Mouse (Mus musculus) heart, embryonic 14.5 days (tissue): Measurements from ENCODE around the gene Pkm. TPM values are rescaled to one million over a fixed set of nuclear protein-coding genes. Genes with fewer than 3 reads are reported as not detected.

ENCODE experiments used
- ATAC-seq: fragments of 200-750 bp; cut with Nextera tagmentation; 2 replicates; pipeline ENCODE4 v1.8.0; 2017; ENCODE audit warnings: low read depth, moderate TSS enrichment; ENCODE audit not compliant: insufficient number of reproducible peaks, insufficient read depth, low FRiP score
- H3K27ac ChIP-seq, 2 experiments: fragments of 200-500 bp in 1 of 2; fragments of 300-500 bp in 1 of 2; sonication (generic) in 1 of 2; replicated peaks in 1 of 2; 2 replicates each; pipeline ENCODE4 v1.5.1; 2012 to 2014; ENCODE audit warnings: low read depth in 2 of 2, low read length in 2 of 2, control low read depth in 1 of 2, mild to moderate bottlenecking in 1 of 2, mixed read lengths in 1 of 2; ENCODE audit not compliant: control insufficient read depth in 1 of 2, insufficient read depth in 1 of 2
- H3K27me3 ChIP-seq: fragments of 300-500 bp; sonication (generic); 2 replicates; pipeline ENCODE4 v1.6.1; 2014; ENCODE audit warnings: mild to moderate bottlenecking, low read length, control low read depth; ENCODE audit not compliant: control insufficient read depth, insufficient read depth
- H3K36me3 ChIP-seq: fragments of 300-500 bp; sonication (generic); 2 replicates; pipeline ENCODE4 v1.6.1; 2014; ENCODE audit warnings: mild to moderate bottlenecking, control low read depth, low read length, mixed read lengths; ENCODE audit not compliant: control insufficient read depth, insufficient read depth
- H3K4me1 ChIP-seq, 2 experiments: fragments of 200-500 bp in 1 of 2; fragments of 300-500 bp in 1 of 2; sonication (generic) in 1 of 2; 2 replicates each; pipeline ENCODE4 v1.6.1; 2012 to 2014; ENCODE audit warnings: low read length in 2 of 2, control low read depth in 1 of 2, mixed read lengths in 1 of 2; ENCODE audit not compliant: control insufficient read depth in 2 of 2, insufficient read depth in 2 of 2
- H3K4me2 ChIP-seq: fragments of 300-500 bp; sonication (generic); 2 replicates; pipeline ENCODE4 v1.6.1; 2014; ENCODE audit warnings: mild to moderate bottlenecking, low read length
- H3K4me3 ChIP-seq, 2 experiments: fragments of 200-500 bp in 1 of 2; fragments of 300-500 bp in 1 of 2; sonication (generic) in 1 of 2; 2 replicates each; pipeline ENCODE4 v1.5.1; 2012 to 2014; ENCODE audit warnings: low read length in 2 of 2, mild to moderate bottlenecking in 2 of 2, control low read depth in 1 of 2, low read depth in 1 of 2, moderate library complexity in 1 of 2; ENCODE audit not compliant: control insufficient read depth in 1 of 2, insufficient read depth in 1 of 2
- H3K9ac ChIP-seq: fragments of 300-500 bp; sonication (generic); 2 replicates; pipeline ENCODE4 v1.6.1; 2014; ENCODE audit warnings: mild to moderate bottlenecking, low read length
- H3K9me3 ChIP-seq: fragments of 300-500 bp; sonication (generic); 2 replicates; pipeline ENCODE4 v1.6.1; 2016; ENCODE audit warnings: low read length, control low read depth; ENCODE audit not compliant: control insufficient read depth
- WGBS: fragments of 180-500 bp; shearing (Covaris S2); extraction: QIAGEN DNeasy Blood & Tissue Kit; methylation state at CpG from one replicate; pipeline ENCODE4 v1.1.7; 2014; 5-methylcytosine and 5-hydroxymethylcytosine counted together
- polyA plus RNA-seq: library from polyadenylated mRNA; unstranded; fragments of >200 nt; fragmentation: Nextera tagmentation; extraction: Ambion mirVana; gene quantifications from 2 replicates; pipeline ENCODE4 v1.2.1, GENCODE M21; 2014

Pkm gene
- polyA plus RNA-seq, 1 experiment from 2014 or later = 1,798 TPM

DNA sequence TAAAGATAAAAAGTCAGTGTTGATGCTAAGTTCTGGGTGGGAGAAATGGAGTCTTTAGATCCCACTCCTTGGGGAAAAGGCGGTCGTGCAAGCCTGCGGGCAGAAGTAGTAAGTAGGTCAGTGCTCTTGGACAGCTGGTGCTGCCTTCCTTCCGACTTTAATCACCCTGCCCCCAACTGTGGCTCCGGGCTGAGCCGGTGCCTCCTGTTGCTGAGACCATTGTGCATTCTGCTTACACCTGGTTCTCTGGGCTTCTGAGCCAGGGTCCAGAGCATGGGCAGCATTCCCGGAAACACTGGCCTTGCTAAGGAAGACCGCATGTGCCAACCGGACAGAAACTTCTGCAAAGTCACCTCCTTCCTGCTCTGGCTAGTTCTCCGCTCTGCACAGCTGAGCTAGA lies 4.3 kb downstream of the Pkm start:
- H3K36me3 ChIP-seq = peaks cover 67% of the 10 kb centered on the region
- peak overlapping the region; percentile 85 to 99 for H3K27ac ChIP-seq
- peak overlapping the region; percentile 62 for H3K9ac ChIP-seq
- peak overlapping the region; percentile 74 for H3K4me2 ChIP-seq
- WGBS = 23% methylated on average over 10 of the region's 10 CpGs
- no peaks in the 10 kb centered on the region for H3K9me3 ChIP-seq
- no peak for ATAC-seq
- H3K27me3 ChIP-seq = no peaks in the 10 kb centered on the region
- peaks cover 28 to 73% of the 10 kb centered on the region in 2 experiments for H3K4me1 ChIP-seq
- peak overlapping the region; percentile 15 to 75 for H3K4me3 ChIP-seq

DNA sequence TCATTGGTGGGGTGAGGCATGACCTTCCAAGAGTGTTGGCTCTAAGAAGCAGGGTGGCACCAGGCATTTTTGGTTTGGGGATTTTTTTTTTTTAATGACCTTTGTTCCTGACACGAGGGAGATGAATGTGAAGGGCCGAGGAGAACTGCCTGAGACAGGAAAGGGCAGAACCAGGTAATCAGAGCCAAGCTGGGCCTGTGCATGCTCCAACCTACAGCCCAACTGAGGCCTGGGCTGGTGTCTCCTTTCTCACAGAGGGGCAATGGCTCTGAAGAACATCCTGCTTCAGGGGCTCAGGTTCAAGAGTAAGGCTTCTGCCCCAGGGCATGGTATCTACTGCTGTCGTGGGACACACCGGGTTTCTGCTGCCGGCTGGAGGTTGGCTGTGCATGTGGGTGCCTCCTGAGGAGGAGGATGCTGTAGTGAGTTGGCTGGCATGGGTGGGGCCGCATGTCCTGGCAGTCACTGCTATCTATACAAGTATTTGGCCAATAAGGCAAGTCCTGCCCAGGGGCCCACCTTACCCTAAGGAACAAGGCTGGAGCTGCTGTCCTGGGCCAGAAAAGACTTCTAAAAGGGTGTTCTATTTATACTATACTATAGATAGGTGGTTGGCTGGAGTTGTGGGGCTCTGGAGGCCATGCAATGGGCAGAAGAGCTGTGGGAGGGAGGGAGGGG lies 5.3 kb downstream of the Pkm start:
- 29% methylated on average over 6 of the region's 6 CpGs for WGBS
- ATAC-seq = no peak

DNA sequence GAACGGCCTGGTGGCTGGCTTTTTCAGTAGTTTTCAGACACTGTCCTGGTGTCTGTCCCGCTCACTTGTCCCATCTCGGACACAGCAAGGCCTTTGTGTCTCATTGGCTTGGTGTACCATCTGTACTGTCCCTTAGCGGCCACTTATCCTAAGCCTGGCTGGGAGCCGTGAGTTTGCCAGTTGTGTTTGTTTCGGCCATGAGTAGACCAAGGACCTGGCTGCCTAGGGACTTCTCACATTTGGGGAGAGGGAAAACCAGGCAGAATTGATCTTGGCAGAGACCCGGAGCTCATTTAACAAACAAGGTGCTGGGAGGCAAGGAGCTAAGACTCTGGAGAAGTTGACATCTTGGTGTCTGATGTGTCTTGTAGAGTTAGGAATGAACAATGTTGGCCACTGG lies 7.1 kb downstream of the Pkm start:
- peak overlapping the region; percentile 74 for H3K4me2 ChIP-seq
- H3K4me1 ChIP-seq = peaks cover 32 to 92% of the 10 kb centered on the region in 2 experiments
- peaks cover 93% of the 10 kb centered on the region for H3K36me3 ChIP-seq
- H3K4me3 ChIP-seq = no peak overlapping the region
- ATAC-seq = no peak
- H3K9me3 ChIP-seq = no peaks in the 10 kb centered on the region
- WGBS = 69% methylated on average over 7 of the region's 7 CpGs
- peak overlapping the region in 1 of 2 experiments; percentile 61; a peak in 1 of 4 replicates for H3K27ac ChIP-seq
- H3K9ac ChIP-seq = peak overlapping the region; percentile 26; the same call in 1 of the 2 replicates
- no peaks in the 10 kb centered on the region for H3K27me3 ChIP-seq

More for the DNA sequence above, 5.3 kb downstream of the Pkm start:
- H3K4me2 ChIP-seq = peak overlapping the region; percentile 74
- peak overlapping the region; percentile 62 for H3K9ac ChIP-seq
- H3K9me3 ChIP-seq = no peaks in the 10 kb centered on the region
- peak overlapping the region; percentile 19 to 75 for H3K4me3 ChIP-seq
- peak overlapping the region; percentile 85 to 99 for H3K27ac ChIP-seq
- H3K27me3 ChIP-seq = no peaks in the 10 kb centered on the region
- peaks cover 77% of the 10 kb centered on the region for H3K36me3 ChIP-seq
- H3K4me1 ChIP-seq = peaks cover 28 to 80% of the 10 kb centered on the region in 2 experiments

DNA sequence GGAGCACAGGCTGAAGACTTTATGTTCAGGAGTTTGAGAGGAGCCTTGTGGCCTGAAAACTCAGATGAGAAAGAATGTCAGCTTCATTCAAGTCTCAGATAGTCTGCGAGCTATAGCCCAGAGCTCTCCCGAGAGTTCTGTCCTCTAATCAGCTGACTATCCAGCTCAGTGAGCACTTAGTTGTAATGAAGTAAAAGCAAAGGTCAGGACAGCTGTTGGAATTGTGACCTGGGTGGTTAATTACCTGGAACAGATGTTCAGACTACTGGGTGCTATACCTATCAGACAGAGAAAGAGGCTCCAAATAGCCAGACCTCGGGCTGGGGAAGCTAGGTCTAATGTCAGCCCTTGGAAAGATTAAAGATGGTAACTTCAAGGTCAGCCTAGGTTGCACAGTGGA lies 7.8 kb downstream of the Pkm start:
- H3K4me1 ChIP-seq = peaks cover 32 to 84% of the 10 kb centered on the region in 2 experiments
- peak overlapping the region; percentile 43; the same call in 1 of the 2 replicates for H3K9ac ChIP-seq
- H3K4me3 ChIP-seq = no peak overlapping the region
- no peaks in the 10 kb centered on the region for H3K27me3 ChIP-seq
- WGBS = 31% methylated on average over 3 of the region's 3 CpGs
- H3K9me3 ChIP-seq = no peaks in the 10 kb centered on the region
- peak overlapping the region; percentile 7 to 61; a peak in 3 of 4 replicates for H3K27ac ChIP-seq
- H3K4me2 ChIP-seq = peak overlapping the region; percentile 74
- no peak for ATAC-seq
- peaks cover 93% of the 10 kb centered on the region for H3K36me3 ChIP-seq

DNA sequence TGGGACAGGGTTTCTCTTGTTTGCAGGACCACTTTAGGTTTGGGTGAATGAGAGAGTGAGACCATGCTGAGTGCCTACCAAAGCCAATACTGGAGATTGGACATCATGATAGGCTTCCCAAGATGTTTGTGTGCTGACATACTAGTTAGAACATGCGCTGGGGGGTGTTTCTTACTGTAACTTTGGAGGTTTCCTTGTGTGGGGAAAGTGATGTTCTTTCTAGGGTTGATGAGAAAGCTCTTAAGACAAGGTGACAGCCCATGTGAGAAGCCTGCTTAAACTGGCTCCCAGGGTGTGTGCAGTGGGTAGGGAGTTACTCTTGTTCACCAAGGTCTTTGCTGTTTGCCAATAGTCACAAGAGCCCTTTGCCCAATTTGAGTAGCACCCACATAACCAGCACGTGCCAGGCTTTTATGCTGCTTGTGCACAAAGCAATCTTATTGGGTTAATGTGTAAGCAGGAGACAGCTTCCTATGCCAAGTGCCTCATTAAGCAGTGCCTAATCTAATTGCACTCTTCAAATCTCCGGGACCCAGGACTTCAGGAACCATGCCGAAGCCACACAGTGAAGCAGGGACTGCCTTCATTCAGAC lies 8.6 kb downstream of the Pkm start:
- peak overlapping the region; percentile 14; the same call in 1 of the 2 replicates for H3K9ac ChIP-seq
- no peak overlapping the region for H3K4me2 ChIP-seq
- H3K36me3 ChIP-seq = peaks cover 95% of the 10 kb centered on the region
- H3K27ac ChIP-seq = peak overlapping the region in 1 of 2 experiments; percentile 61; a peak in 2 of 4 replicates
- WGBS = 72% methylated on average over 4 of the region's 4 CpGs
- H3K9me3 ChIP-seq = no peaks in the 10 kb centered on the region
- no peak for ATAC-seq
- peaks cover 32 to 79% of the 10 kb centered on the region in 2 experiments for H3K4me1 ChIP-seq
- no peak overlapping the region for H3K4me3 ChIP-seq
- H3K27me3 ChIP-seq = no peaks in the 10 kb centered on the region

GRCm38 (mm10) chr9:59666016-59666415 lies 9.8 kb downstream of the Pkm start:
- no peaks in the 10 kb centered on the region for H3K27me3 ChIP-seq
- H3K9ac ChIP-seq = no peak overlapping the region
- no peak for ATAC-seq
- no peak overlapping the region for H3K4me3 ChIP-seq
- peaks cover 96% of the 10 kb centered on the region for H3K36me3 ChIP-seq
- peak overlapping the region in 1 of 2 experiments; percentile 79; a peak in 2 of 4 replicates for H3K27ac ChIP-seq
- no peak overlapping the region for H3K4me2 ChIP-seq
- WGBS = 79% methylated on average over 8 of the region's 8 CpGs
- H3K9me3 ChIP-seq = no peaks in the 10 kb centered on the region
- peaks cover 24 to 69% of the 10 kb centered on the region in 2 experiments for H3K4me1 ChIP-seq

GRCm38 (mm10) chr9:59666813-59667212 lies 10.6 kb downstream of the Pkm start:
- H3K9ac ChIP-seq = no peak overlapping the region; the same call in 1 of the 2 replicates
- H3K36me3 ChIP-seq = peaks cover 99% of the 10 kb centered on the region
- H3K4me3 ChIP-seq = no peak overlapping the region
- WGBS = 30% methylated on average over 1 of the region's 1 CpGs
- peak overlapping the region; percentile 65 to 79 for H3K27ac ChIP-seq
- H3K27me3 ChIP-seq = no peaks in the 10 kb centered on the region
- H3K4me2 ChIP-seq = peak overlapping the region; percentile 28
- ATAC-seq = no peak
- no peaks in the 10 kb centered on the region for H3K9me3 ChIP-seq
- peaks cover 18 to 62% of the 10 kb centered on the region in 2 experiments for H3K4me1 ChIP-seq
